Mouse (Mus musculus): ENCODE data around the gene Brip1.

The Brip1 gene

GRCm38 (mm10) chr11:86020033-86020432 is 181.0 kb downstream of the Brip1 start:
- DNase-seq, result no peak

- DNase-seq, result no peak
Measured at GRCm38 (mm10) chr11:86016242-86016641, 184.8 kb downstream of the Brip1 start.

- no peak for DNase-seq
Measured at GRCm38 (mm10) chr11:86013087-86013486, 187.9 kb downstream of the Brip1 start.

GRCm38 (mm10) chr11:86010458-86010857 is 190.5 kb downstream of the Brip1 start:
- DNase-seq, result no peak

GRCm38 (mm10) chr11:86008211-86008905 is 192.6 kb downstream of the Brip1 start:
- no peak for DNase-seq

Measured in cerebellum, postnatal 14 days (tissue).